Mouse (Mus musculus): ENCODE measurements around the gene Cox20.
A peak's percentile ranks its signal among the peaks of the same experiment; 100 is the strongest.
"Not testable (repeated sequence)": the region's sequence is repeated elsewhere in the genome, so short reads cannot be mapped to it uniquely, and the experiment has no call there.

Gene Cox20

GRCm38 (mm10) chr1:178318389-178319184, at the start of gene Cox20:
Cox20 (plus strand) TSS chr1:178319130.
- peak; percentile 98 to 99 for DNase-seq (ENCODE audit: inconsistent age in 2 of 2, low spot score in 1 of 2)

GRCm38 (mm10) chr1:178270635-178271034, 48.3 kb upstream of the Cox20 start:
- DNase-seq (ENCODE audit: inconsistent age in 2 of 2, low spot score in 1 of 2): no peak

DNA sequence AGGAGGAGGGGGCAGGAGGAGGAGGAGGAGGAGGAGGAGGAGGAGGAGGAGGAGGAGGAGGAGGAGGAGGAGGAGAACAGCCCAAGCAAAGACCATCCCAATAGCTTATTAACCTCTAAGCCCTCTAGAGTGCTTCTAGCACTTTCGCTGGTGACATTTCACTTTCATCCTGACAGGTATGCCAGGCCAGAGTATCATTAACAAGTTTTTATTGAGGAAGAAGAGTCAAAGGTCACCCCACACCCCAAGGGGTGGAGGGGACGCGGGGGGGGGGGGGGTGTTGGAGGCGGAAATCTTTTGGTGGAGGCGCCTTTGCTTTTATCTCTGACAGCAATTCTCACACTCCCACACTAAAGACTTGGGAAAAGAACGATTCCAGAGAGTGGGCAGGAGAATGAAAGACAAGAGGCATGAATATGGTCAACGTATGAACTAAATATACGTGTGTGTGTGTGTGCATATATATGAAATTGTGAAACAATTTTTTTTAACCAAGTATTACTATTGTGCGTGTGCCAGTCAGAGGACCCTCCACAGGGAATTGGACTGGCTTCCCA, 43.7 kb upstream of the Cox20 start:
- DNase-seq (ENCODE audit: inconsistent age in 2 of 2, low spot score in 1 of 2): no peak

- DNase-seq (ENCODE audit: inconsistent age in 2 of 2, low spot score in 1 of 2): no peak
These were observed 43.2 kb upstream of the Cox20 start for GRCm38 (mm10) chr1:178275738-178276053.

GRCm38 (mm10) chr1:178276054-178276911, 42.6 kb upstream of the Cox20 start:
- DNase-seq (ENCODE audit: inconsistent age in 2 of 2, low spot score in 1 of 2): peak; percentile 63 to 86

- not testable (repeated sequence) for DNase-seq (ENCODE audit: inconsistent age in 2 of 2, low spot score in 1 of 2)
These were observed 35.6 kb upstream of the Cox20 start for GRCm38 (mm10) chr1:178283314-178283713.

GRCm38 (mm10) chr1:178283946-178284720, 34.8 kb upstream of the Cox20 start:
- DNase-seq (ENCODE audit: inconsistent age in 2 of 2, low spot score in 1 of 2): no peak

GRCm38 (mm10) chr1:178287601-178288176, 31.2 kb upstream of the Cox20 start:
- DNase-seq (ENCODE audit: inconsistent age in 2 of 2, low spot score in 1 of 2): no peak

GRCm38 (mm10) chr1:178291716-178292115, 27.2 kb upstream of the Cox20 start:
- no peak for DNase-seq (ENCODE audit: inconsistent age in 2 of 2, low spot score in 1 of 2)

GRCm38 (mm10) chr1:178294051-178294450, 24.9 kb upstream of the Cox20 start:
- no peak for DNase-seq (ENCODE audit: inconsistent age in 2 of 2, low spot score in 1 of 2)

DNA sequence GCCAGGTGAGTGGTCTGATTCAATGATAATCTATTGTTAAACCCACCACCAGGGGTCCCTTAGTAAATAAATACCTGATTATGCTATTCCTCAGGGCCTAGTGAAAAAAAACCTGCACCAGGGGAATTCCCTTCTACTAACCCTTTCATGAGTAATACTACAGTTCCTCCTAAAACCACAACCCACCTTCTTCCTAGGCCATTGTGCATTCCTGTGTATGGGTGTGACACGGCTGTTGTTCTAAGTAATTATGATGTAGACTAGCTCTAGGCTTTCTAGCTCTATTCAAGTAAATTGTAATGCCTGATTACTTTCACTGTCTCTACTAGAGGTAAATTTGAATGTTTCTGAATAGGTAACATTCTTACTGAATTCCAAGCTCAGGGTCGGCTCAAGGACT, 17.7 kb upstream of the Cox20 start:
- not testable (repeated sequence) for DNase-seq (ENCODE audit: inconsistent age in 2 of 2, low spot score in 1 of 2)

GRCm38 (mm10) chr1:178303425-178303824, 15.5 kb upstream of the Cox20 start:
- DNase-seq (ENCODE audit: inconsistent age in 2 of 2, low spot score in 1 of 2): peak; percentile 69 to 89

DNA sequence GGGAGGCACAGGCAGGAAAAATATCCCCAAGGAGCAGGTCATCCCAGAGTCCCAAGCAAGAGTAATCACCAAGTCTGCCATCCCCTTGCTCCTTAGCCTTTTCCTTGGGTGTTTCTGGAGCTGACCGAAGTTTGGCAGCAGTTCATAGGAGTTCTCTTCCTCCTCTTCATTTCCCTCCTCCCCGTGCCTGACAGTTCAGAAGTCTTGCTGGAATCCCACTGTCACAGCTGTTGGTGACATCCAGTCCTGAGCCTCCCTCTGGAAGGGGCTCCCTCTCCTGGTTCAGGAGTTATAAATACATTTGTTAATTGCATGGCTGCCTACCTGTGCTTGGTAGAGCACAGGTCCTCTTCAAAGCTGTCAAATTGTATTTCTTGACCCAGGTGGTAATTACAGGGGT, 9.4 kb upstream of the Cox20 start:
- no peak for DNase-seq (ENCODE audit: inconsistent age in 2 of 2, low spot score in 1 of 2)

- DNase-seq (ENCODE audit: inconsistent age in 2 of 2, low spot score in 1 of 2): peak in 1 of 2 experiments; percentile 65
These were observed 8.8 kb upstream of the Cox20 start for GRCm38 (mm10) chr1:178310128-178310527.

DNA sequence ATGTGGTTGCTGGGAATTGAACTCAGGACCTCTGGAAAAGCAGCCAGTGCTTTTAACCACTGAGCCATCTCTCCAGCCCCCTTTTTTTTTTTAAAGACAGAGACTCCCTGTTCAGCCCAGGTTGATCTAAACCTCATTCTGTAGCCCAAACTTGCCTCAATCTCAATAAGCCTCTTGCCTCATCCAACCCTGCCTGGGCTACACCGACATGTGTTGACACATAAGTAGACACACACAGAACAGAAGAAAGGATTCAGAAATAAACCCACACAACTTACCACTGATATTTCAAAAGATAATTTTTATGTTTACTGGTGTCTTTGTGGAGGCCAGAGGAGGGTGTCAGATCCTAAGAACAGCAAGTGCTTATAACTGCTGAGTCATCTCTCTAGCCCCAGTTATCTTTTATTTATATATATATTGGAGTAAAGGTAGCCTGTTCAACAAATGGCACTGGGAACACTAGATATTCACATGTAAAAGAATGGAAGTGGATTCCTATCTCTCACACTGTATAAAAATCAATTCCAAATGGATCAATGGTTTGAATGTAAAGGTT, 5.8 kb upstream of the Cox20 start:
- no peak for DNase-seq (ENCODE audit: inconsistent age in 2 of 2, low spot score in 1 of 2)

DNA sequence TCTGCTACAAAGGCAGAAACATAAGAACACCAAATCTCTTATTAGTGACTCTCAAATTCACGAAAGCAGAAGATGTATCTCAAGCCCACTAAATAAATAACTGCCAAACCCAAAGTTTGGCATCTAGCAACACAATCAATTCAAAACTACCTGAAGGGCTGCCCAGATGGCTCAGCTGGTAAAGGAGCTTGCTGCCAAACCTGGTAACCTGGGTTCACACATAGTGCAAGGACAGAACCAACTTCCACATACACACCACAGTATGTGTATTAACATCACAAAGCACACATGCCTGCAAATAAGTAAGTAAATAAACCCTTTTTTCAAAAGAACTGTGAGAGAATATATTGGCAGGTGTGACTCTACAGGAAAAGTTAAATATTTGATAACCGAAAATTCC, 4.7 kb upstream of the Cox20 start:
- no peak for DNase-seq (ENCODE audit: inconsistent age in 2 of 2, low spot score in 1 of 2)

DNA sequence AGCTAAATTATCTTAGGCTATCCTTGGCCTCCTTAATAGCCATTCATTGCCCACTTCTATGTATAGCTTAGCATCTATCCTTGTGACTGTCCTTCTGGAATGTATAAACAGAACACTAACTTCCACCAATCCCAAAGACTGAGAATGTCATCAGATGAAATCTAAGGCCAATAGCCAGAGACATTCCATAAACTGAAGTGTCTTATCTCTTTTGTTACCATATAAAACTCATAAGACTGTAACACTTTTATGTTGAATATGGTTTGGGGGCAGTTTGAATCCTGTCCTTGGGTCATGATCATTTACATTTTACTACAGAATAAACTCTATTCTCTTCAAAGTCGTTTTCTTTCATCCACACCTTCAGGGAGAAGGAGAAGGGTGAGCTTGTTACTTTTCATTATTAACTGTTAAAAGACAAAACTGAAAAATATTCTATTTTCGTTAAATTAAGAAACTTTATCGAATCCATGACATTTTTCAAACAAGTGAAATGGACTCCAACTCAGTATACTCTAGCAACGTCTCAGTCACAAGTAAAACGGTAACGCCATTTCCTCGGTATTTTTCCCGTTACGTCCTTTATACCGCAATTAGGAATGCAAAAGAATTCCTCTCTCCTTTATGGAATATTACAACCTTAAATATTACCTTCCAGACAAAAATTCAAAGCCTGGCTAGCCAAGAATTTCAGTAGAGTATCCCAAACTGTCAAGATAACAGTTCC, 1.5 kb upstream of the Cox20 start:
- DNase-seq (ENCODE audit: inconsistent age in 2 of 2, low spot score in 1 of 2): peak in 1 of 2 experiments; percentile 75

GRCm38 (mm10) chr1:178318002-178318388, 935 bp upstream of the Cox20 start:
- no peak for DNase-seq (ENCODE audit: inconsistent age in 2 of 2, low spot score in 1 of 2)

- peak in 1 of 2 experiments; percentile 88 for DNase-seq (ENCODE audit: inconsistent age in 2 of 2, low spot score in 1 of 2)
These were observed 536 bp downstream of the Cox20 start for GRCm38 (mm10) chr1:178319295-178320037.

Measured in adrenal gland, adult (tissue).